Mouse (Mus musculus) small intestine, adult 2 months (tissue): ENCODE data around the gene Slc22a12.

ENCODE experiments used
- CTCF ChIP-seq: fragments of 200-500 bp; IDR thresholded peaks from 2 replicates; pipeline ENCODE4 v1.5.1; 2012; ENCODE audit warnings: low read depth, mild to moderate bottlenecking, control low read depth, inconsistent platforms, low read length, moderate library complexity, mixed read lengths; ENCODE audit not compliant: insufficient replicate concordance, insufficient read length; ENCODE audit errors: extremely low read depth
- POLR2A ChIP-seq: fragments of 200-500 bp; IDR thresholded peaks from 2 replicates; pipeline ENCODE4 v1.6.1; 2012; ENCODE audit warnings: low read depth, mild to moderate bottlenecking, control low read depth, inconsistent platforms, low read length, moderate library complexity

GRCm38 (mm10) chr19:6516153-6516552 lies 26.7 kb downstream of the Slc22a12 start:
- TF ChIP-seq POLR2A, result no peak
- TF ChIP-seq CTCF, result no peak
